Mouse (Mus musculus): ENCODE data around the gene Atp5c1.

Gene Atp5c1

DNA sequence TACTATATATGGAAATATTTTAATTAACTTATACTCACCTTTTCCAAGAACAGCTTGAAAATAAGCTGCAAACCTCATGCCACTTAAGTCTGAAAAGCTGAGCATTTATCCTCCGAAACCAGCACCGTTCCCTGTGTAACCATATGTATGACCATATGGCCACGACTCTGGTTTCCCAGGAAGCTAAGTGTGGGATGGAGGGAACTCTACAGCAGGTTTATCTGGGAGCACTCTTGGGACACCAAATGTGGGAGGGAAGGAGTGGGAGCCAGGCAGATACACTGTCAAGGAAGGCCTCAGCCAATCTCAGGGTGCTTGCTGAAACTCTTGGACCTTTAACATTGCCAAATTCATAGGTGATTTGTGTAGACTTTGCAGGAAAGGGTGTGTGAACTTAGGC is 29.4 kb downstream of the Atp5c1 start:
- DNase-seq (ENCODE audit: low spot score), result no peak

DNA sequence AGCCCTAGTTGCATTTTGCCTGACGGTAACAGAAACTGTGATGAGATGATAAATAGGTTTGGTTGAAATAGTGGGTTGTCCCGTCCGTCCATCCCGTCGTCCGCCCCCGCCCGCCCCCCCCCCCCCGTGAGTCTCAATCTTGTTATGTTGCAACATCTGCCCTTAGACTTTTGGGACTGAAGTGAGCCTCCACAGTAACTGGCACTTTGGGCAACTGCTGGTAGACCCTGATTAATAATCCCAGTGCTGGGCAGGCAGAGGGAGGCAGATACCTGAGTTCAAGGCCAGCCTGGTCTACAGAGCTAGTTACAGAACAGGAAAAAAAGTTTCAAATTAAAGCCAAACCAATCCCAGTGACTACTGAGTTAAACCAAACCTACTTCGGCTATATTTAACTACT is 30.9 kb downstream of the Atp5c1 start:
- no peak for DNase-seq (ENCODE audit: low spot score)

DNA sequence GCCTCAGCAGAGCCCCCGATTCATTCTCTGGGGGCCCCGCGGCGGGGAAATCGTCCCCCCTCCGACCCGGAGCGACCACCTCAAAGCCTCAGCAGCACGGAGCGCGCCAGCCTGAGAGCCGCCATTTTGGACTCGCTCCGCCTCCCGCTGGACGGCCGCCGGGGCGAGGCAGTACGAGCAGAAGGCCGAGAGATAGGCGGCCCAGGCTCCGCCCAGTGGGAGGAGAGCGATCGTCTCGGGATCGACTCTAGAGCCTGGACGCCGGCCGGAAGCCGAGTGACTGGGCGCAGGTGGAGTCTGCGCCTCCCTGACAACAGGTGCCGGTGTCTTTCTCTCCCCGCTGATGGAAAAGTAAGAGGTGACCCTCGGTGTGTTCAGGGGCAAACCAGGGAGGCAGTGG is 31.8 kb downstream of the Atp5c1 start, which contains the start of gene Taf3:
Gene Taf3, minus strand, starts transcription at position 136 of the 400 bp plus-strand sequence.
- DNase-seq (ENCODE audit: low spot score), result peak; percentile 85

- no peak for DNase-seq (ENCODE audit: low spot score)
These were observed 32.4 kb downstream of the Atp5c1 start for GRCm38 (mm10) chr2:10047758-10048436.

- DNase-seq (ENCODE audit: low spot score), result no peak
These were observed 45.3 kb downstream of the Atp5c1 start for GRCm38 (mm10) chr2:10034976-10035375.

DNA sequence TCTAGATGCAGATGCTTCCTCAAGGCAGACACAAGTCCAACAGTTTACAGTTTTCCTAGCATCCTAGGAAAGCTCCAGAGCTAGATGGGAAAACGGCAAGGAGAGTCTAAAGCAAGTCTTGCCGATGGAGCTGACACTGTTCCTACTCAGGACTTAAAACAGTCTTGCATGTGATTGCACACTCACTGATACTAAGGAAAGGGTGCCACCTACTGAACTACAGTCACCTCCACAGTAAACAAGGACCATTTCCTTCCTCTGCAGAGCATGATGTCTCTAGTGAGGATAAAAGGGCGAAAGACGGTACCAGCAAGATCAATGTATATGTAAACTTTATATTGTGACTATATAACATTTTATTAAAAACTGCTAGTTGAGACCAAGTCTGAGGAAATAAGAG is 46.6 kb downstream of the Atp5c1 start:
- DNase-seq (ENCODE audit: low spot score), result no peak

DNA sequence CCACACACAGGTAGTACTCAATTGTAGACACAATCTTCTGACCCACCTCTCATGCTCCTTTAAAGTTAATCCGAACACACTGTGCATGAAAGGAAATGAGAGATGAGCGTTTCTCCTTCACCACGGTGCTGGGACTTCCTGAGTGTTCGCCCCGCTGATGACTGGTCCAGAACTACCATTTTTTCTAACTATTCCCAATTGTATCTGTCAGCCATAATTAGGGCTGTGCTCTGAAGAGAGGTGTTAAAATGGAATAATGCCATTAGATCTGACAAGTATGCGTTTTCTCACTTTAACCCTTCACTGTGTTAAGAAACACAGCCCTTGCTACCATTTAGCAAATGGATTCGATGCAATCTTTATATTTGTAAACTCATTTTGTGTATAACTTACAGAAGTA is 50.6 kb downstream of the Atp5c1 start:
- no peak for DNase-seq (ENCODE audit: low spot score)

DNA sequence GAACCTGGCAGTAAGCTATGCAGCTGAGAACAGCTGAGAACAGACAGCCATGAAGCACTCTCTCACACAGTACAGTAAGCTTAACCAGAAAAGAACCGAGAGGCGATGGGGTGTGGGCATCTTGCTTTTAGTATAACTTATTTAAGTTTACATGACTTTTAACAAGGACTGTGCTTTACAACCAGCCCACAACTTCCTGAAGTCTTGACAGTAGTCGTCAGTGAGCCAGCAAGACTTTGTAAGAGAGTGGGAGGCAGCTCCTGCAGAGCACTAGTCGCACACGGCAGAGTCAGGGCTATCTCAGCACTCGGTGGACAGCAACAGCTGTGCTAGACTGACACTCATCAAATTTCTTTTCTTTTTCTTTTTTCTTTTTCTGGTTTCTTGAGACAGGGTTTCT is 56.0 kb downstream of the Atp5c1 start:
- no peak for DNase-seq (ENCODE audit: low spot score)

GRCm38 (mm10) chr2:10021296-10021695 is 59.0 kb downstream of the Atp5c1 start:
- no peak for DNase-seq (ENCODE audit: low spot score)

DNA sequence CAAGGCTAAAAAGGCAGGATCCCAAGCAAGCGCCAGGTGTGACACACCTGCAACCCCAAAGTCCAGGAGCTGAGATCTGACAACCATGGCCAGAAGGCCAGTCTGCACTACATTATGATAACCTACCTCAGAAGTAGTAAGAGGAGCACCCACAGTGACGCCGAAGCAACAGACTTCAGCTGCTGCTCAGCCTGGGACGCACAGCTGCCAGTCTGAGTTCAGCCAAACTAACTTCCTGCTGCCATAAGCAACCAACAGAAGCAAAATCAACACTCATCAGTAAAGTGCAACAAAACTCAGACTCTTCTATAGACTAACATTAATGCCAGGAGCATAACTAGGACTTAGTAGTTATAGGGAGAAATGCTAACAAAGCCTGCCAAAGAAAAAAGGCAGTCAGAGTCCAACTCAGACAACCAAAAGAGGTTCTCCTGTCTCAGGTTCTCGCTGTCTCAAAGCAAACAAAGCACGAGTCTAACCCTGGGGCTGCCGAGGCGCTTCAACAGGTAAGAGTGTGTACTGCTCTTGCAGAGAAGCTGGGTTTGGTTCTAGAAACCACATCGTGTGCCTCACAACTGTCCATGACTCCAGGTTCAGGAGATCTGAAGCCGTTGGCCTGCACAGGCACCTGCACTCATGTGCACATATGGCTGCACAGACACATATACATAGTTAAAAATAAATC is 65.2 kb downstream of the Atp5c1 start:
- no peak for DNase-seq (ENCODE audit: low spot score)

GRCm38 (mm10) chr2:10010263-10010909 is 69.9 kb downstream of the Atp5c1 start:
- DNase-seq (ENCODE audit: low spot score), result no peak

GRCm38 (mm10) chr2:10009671-10010254 is 70.5 kb downstream of the Atp5c1 start:
- DNase-seq (ENCODE audit: low spot score), result no peak

- DNase-seq (ENCODE audit: low spot score), result no peak
These were observed 71.7 kb downstream of the Atp5c1 start for GRCm38 (mm10) chr2:10008593-10008992.

All from ovary, adult 18-20 months (tissue).